Mouse (Mus musculus) MEL (cell line): ENCODE results near the gene Zbtb8os. TPM values are rescaled to one million over a fixed set of nuclear protein-coding genes. Genes with fewer than 3 reads are reported as not detected.

ENCODE experiments used
- DNase-seq: peaks from one replicate; pipeline ENCODE4 v3.0.0; 2011; ENCODE audit warnings: low read depth, low spot score
- H3K27ac ChIP-seq: 2 replicates; pipeline ENCODE4 v1.5.1; 2012; ENCODE audit warnings: low read depth, mild to moderate bottlenecking, control low read depth, low read length, moderate library complexity; ENCODE audit not compliant: control insufficient read depth
- H3K27me3 ChIP-seq, 2 experiments: fragments of 150-350 bp in 1 of 2; sonication (generic) in 1 of 2; 2 replicates each; pipeline ENCODE4 v1.6.1; 2012; ENCODE audit warnings: low read length in 2 of 2, mild to moderate bottlenecking in 2 of 2, improper control_type of control experiment in 1 of 2, moderate library complexity in 1 of 2; ENCODE audit not compliant: insufficient read depth in 2 of 2, control insufficient read depth in 1 of 2
- H3K36me3 ChIP-seq, 2 experiments: 2 replicates each; pipeline ENCODE4 v1.6.1; 2012 to 2014; ENCODE audit warnings: low read length in 2 of 2, improper control_type of control experiment in 1 of 2, inconsistent platforms in 1 of 2, mild to moderate bottlenecking in 1 of 2; ENCODE audit not compliant: insufficient read depth in 2 of 2, control insufficient read depth in 1 of 2
- H3K4me1 ChIP-seq, 2 experiments: fragments of 150-350 bp in 1 of 2; sonication (generic) in 1 of 2; 2 replicates each; pipeline ENCODE4 v1.6.1; 2012; ENCODE audit warnings: low read length in 2 of 2, improper control_type of control experiment in 1 of 2, mild to moderate bottlenecking in 1 of 2; ENCODE audit not compliant: insufficient read depth in 2 of 2, control insufficient read depth in 1 of 2
- H3K4me3 ChIP-seq, 2 experiments: fragments of 150-350 bp in 1 of 2; sonication (generic) in 1 of 2; 2 replicates each; pipeline ENCODE4 v1.5.1; 2012; ENCODE audit warnings: low read depth in 2 of 2, low read length in 2 of 2, mild to moderate bottlenecking in 2 of 2, moderate library complexity in 2 of 2, control low read depth in 1 of 2, improper control_type of control experiment in 1 of 2; ENCODE audit not compliant: control insufficient read depth in 1 of 2, insufficient read depth in 1 of 2
- H3K79me2 ChIP-seq: 2 replicates; pipeline ENCODE4 v1.6.1; 2012; ENCODE audit warnings: mild to moderate bottlenecking, low read length, moderate library complexity; ENCODE audit not compliant: control insufficient read depth, poor library complexity, insufficient read depth
- H3K9ac ChIP-seq: 2 replicates; pipeline ENCODE4 v1.6.1; 2012; ENCODE audit warnings: low read depth, mild to moderate bottlenecking, control low read depth, low read length, moderate library complexity; ENCODE audit not compliant: control insufficient read depth, poor library complexity, severe bottlenecking
- H3K9me3 ChIP-seq: fragments of 150-350 bp; sonication (generic); replicated peaks from 2 replicates; pipeline ENCODE4 v1.6.1; 2012; ENCODE audit warnings: mild to moderate bottlenecking, low read length, improper control_type of control experiment, moderate library complexity; ENCODE audit not compliant: insufficient read depth
- BHLHE40 ChIP-seq: IDR thresholded peaks from 2 replicates; pipeline ENCODE4 v1.6.1; 2012; ENCODE audit warnings: low read depth, mild to moderate bottlenecking, inconsistent platforms, low read length, improper control_type of control experiment, borderline replicate concordance
- CHD1 ChIP-seq: IDR thresholded peaks from 2 replicates; pipeline ENCODE4 v1.6.1; 2012; ENCODE audit warnings: low read depth, mild to moderate bottlenecking, inconsistent platforms, low read length, improper control_type of control experiment
- CHD2 ChIP-seq: IDR thresholded peaks from 2 replicates; pipeline ENCODE4 v1.6.1; 2011; ENCODE audit warnings: low read length, improper control_type of control experiment
- CTCF ChIP-seq, 3 experiments: IDR thresholded peaks in 2 of 3; conservative IDR thresholded peaks in 1 of 3; 2 replicates each; pipeline ENCODE4 v1.5.1; 2011 to 2012; ENCODE audit warnings: low read length in 3 of 3, low read depth in 2 of 3, mild to moderate bottlenecking in 2 of 3, improper control_type of control experiment in 1 of 3, inconsistent platforms in 1 of 3, mixed read lengths in 1 of 3, moderate library complexity in 1 of 3; ENCODE audit not compliant: control insufficient read depth in 1 of 3, insufficient read depth in 1 of 3, poor library complexity in 1 of 3, severe bottlenecking in 1 of 3
- E2F4 ChIP-seq: IDR thresholded peaks from 2 replicates; pipeline ENCODE4 v1.6.1; 2011; ENCODE audit warnings: low read depth, low read length, improper control_type of control experiment, borderline replicate concordance
- ELF1 ChIP-seq: IDR thresholded peaks from 2 replicates; pipeline ENCODE4 v1.6.1; 2014; ENCODE audit warnings: low read depth, mild to moderate bottlenecking, inconsistent platforms, low read length, improper control_type of control experiment, moderate library complexity
- ETS1 ChIP-seq: IDR thresholded peaks from 2 replicates; pipeline ENCODE4 v1.6.1; 2012; ENCODE audit warnings: low read depth, mild to moderate bottlenecking, inconsistent platforms, low read length, improper control_type of control experiment, moderate library complexity
- GABPA ChIP-seq: IDR thresholded peaks from 2 replicates; pipeline ENCODE4 v1.6.1; 2012; ENCODE audit warnings: low read depth, mild to moderate bottlenecking, inconsistent platforms, low read length, improper control_type of control experiment, moderate library complexity
- MAX ChIP-seq: IDR thresholded peaks from 2 replicates; pipeline ENCODE4 v1.6.1; 2011; ENCODE audit warnings: low read length, improper control_type of control experiment
- MAZ ChIP-seq: IDR thresholded peaks from 2 replicates; pipeline ENCODE4 v1.6.1; 2012; ENCODE audit warnings: low read depth, mild to moderate bottlenecking, inconsistent platforms, low read length, improper control_type of control experiment
- MXI1 ChIP-seq: IDR thresholded peaks from 2 replicates; pipeline ENCODE4 v1.6.1; 2011; ENCODE audit warnings: mild to moderate bottlenecking, low read depth, low read length, improper control_type of control experiment
- NELFE ChIP-seq: IDR thresholded peaks from 2 replicates; pipeline ENCODE4 v1.6.1; 2011; ENCODE audit warnings: low read depth, low read length, improper control_type of control experiment
- NRF1 ChIP-seq: IDR thresholded peaks from 2 replicates; pipeline ENCODE4 v1.6.1; 2014; ENCODE audit warnings: low read depth, mild to moderate bottlenecking, inconsistent platforms, low read length, improper control_type of control experiment, moderate library complexity; ENCODE audit not compliant: poor library complexity, insufficient read depth, severe bottlenecking
- POLR2A ChIP-seq, 2 experiments: IDR thresholded peaks; 2 replicates each; pipeline ENCODE4 v1.6.1; 2011 to 2012; ENCODE audit warnings: low read length in 2 of 2, mild to moderate bottlenecking in 2 of 2, control low read depth in 1 of 2, improper control_type of control experiment in 1 of 2, low read depth in 1 of 2, moderate library complexity in 1 of 2; ENCODE audit not compliant: control insufficient read depth in 1 of 2, insufficient read depth in 1 of 2, poor library complexity in 1 of 2
- RAD21 ChIP-seq: IDR thresholded peaks from 2 replicates; pipeline ENCODE4 v1.6.1; 2011; ENCODE audit warnings: mild to moderate bottlenecking, low read depth, low read length, improper control_type of control experiment
- RCOR1 ChIP-seq: IDR thresholded peaks from 2 replicates; pipeline ENCODE4 v1.6.1; 2012; ENCODE audit warnings: low read depth, mild to moderate bottlenecking, inconsistent platforms, low read length, improper control_type of control experiment
- SIN3A ChIP-seq: IDR thresholded peaks from 2 replicates; pipeline ENCODE4 v1.6.1; 2012; ENCODE audit warnings: low read length, improper control_type of control experiment, inconsistent platforms
- TAL1 ChIP-seq: IDR thresholded peaks from 2 replicates; pipeline ENCODE4 v1.6.1; 2012; ENCODE audit warnings: mild to moderate bottlenecking, inconsistent platforms, low read length, moderate library complexity, mixed read lengths
- TBP ChIP-seq: IDR thresholded peaks from 2 replicates; pipeline ENCODE4 v1.8.0; 2011; ENCODE audit warnings: low read depth, low read length, improper control_type of control experiment
- UBTF ChIP-seq: IDR thresholded peaks from 2 replicates; pipeline ENCODE4 v1.6.1; 2012; ENCODE audit warnings: low read depth, mild to moderate bottlenecking, inconsistent platforms, low read length, improper control_type of control experiment, moderate library complexity, borderline replicate concordance; ENCODE audit not compliant: insufficient read depth
- USF1 ChIP-seq: IDR thresholded peaks from 2 replicates; pipeline ENCODE4 v1.6.1; 2014; ENCODE audit warnings: low read depth, mild to moderate bottlenecking, inconsistent platforms, low read length, improper control_type of control experiment, moderate library complexity
- ZC3H11A ChIP-seq: IDR thresholded peaks from 2 replicates; pipeline ENCODE4 v1.6.1; 2012; ENCODE audit warnings: low read depth, mild to moderate bottlenecking, inconsistent platforms, low read length, improper control_type of control experiment
- ZMIZ1 ChIP-seq: IDR thresholded peaks from 2 replicates; pipeline ENCODE4 v1.6.1; 2012; ENCODE audit warnings: low read depth, mild to moderate bottlenecking, inconsistent platforms, low read length, improper control_type of control experiment, moderate library complexity
- polyA plus RNA-seq, 2 experiments: library from polyadenylated mRNA; stranded (reverse) in 1 of 2; unstranded in 1 of 2; fragments of >175 nt in 1 of 2; fragments of >200 nt in 1 of 2; gene quantifications; 2 replicates each; pipeline versions ENCODE4 v1.2.1 to v1.2.4; 2012; ENCODE audit warnings: low replicate concordance in 2 of 2, low read depth in 1 of 2; ENCODE audit not compliant: insufficient read length in 2 of 2, insufficient read depth in 1 of 2, missing spikeins in 1 of 2
- total RNA-seq: library from RNA; depleted of rRNA; stranded (reverse); fragments of 300-350 nt; gene quantifications from 2 replicates; pipeline ENCODE4 v1.2.3, GENCODE M21; 2012

The Zbtb8os gene
- total and polyA plus RNA-seq, 3 experiments: 16.7 to 22.6 TPM; not detected in 1

DNA sequence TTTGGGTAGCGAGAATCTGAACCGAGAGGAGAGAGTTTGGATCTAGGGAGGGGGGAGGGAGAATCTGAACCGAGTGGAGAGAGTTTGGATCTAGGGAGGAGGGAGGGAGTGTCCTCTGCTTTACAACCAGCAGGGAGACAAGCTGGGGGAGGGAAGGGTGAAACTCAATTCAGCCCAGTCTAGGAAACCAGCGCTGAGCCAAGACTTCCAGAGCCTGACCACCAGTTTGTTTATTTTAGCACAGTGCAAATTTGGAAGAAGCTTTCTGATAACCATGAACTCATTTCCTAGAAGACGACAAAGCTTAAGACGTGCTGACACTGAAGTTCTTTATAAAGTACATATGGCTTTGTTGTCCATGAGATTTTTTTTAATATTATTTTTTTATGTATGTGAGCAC lies 48.9 kb downstream of the Zbtb8os start:
- Histone ChIP-seq H3K36me3 (peaks cover 0 to 10% of the 10 kb centered on the region in 2 experiments; a peak in 2 of 4 replicates), H3K9me3 (no peaks in the 10 kb centered on the region), H3K27ac (no peak overlapping the region), H3K27me3 (no peaks in the 10 kb centered on the region), H3K4me3 (no peak overlapping the region), H3K4me1 (peaks cover 2 to 24% of the 10 kb centered on the region in 2 experiments; a peak in 3 of 4 replicates), H3K79me2 (no peaks in the 10 kb centered on the region), H3K9ac (no peak overlapping the region)
- TF ChIP-seq ELF1 (no peak), MAZ (no peak), ZC3H11A (no peak), ETS1 (no peak), NELFE (no peak), CTCF (IDR thresholded peaks at IDR 0.05 in 2 of 3, conservative IDR thresholded peaks at IDR 0.05 in 1 of 3; ENCODE audit: control insufficient read depth in 1 of 3, insufficient read depth in 1 of 3, low read depth in 2 of 3, low read length in 3 of 3, poor library complexity in 1 of 3, severe bottlenecking in 1 of 3) (no peak)
- no peak for DNase-seq

GRCm38 (mm10) chr4:129385685-129386084 lies 50.2 kb downstream of the Zbtb8os start:
- peak overlapping the region; percentile 56 to 64 for H3K4me3 ChIP-seq
- peaks cover 0 to 7% of the 10 kb centered on the region in 2 experiments; a peak in 2 of 4 replicates for H3K36me3 ChIP-seq
- peak; percentile 14; the same call in 1 of the 2 replicates for TF ChIP-seq USF1
- TF ChIP-seq TAL1: no peak
- no peak for TF ChIP-seq MAZ
- peak; percentile 17 for TF ChIP-seq SIN3A
- no peak for TF ChIP-seq BHLHE40
- TF ChIP-seq ZMIZ1: no peak
- TF ChIP-seq ELF1: peak; percentile 69; the same call in 1 of the 2 replicates
- 0 out of 2 replicates have a peak, but pooled peaks have one; percentile 21 for TF ChIP-seq TBP
- no peak for TF ChIP-seq MXI1
- peak in 1 of 2 experiments; percentile 36; a peak in 2 of 4 replicates for TF ChIP-seq POLR2A (IDR thresholded peaks at IDR 0.05; ENCODE audit: control insufficient read depth in 1 of 2, insufficient read depth in 1 of 2, low read depth in 1 of 2, low read length in 2 of 2, poor library complexity in 1 of 2)
- TF ChIP-seq, all 39 proteins: peak for 5
- Histone ChIP-seq H3K27ac (peak overlapping the region; percentile 39), H3K9me3 (no peaks in the 10 kb centered on the region), H3K9ac (peak overlapping the region; percentile 40), H3K79me2 (no peaks in the 10 kb centered on the region), H3K4me1 (peaks cover 0 to 17% of the 10 kb centered on the region in 2 experiments; a peak in 3 of 4 replicates), H3K27me3 (no peaks in the 10 kb centered on the region)
- DNase-seq: peak; percentile 75

DNA sequence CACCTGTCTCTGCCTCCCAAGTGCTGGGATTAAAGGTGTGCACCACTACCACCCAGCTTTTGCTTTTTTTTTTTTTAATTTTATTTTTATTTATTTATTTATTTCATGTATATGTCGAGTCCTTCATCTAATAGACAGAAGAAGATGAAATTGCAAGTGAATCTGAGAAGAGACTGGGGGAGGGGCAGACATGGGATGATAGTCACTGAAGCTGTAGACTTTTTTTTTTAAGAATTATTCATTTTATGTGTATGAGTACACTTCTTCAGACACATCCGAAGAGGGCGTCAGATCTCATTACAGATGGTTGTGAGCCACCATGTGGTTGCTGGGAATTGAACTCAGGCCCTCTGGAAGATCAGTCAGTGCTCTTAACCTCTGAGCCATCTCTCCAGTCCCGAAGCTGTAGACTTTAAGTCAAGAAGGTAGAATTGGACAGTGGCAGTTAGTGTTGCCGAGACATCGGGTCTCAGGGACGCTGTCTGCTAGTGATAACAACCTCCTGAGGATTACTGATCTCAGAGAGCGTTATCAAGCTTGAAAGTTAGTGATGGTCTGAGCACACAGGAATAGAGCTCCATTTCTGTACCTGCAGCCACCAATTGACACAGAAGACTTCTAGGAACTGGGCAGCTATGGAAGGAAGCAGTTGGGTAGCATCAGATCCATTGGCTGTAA lies 50.9 kb downstream of the Zbtb8os start:
- no peaks in the 10 kb centered on the region for H3K27me3 ChIP-seq
- H3K9me3 ChIP-seq: no peaks in the 10 kb centered on the region
- H3K4me1 ChIP-seq: peaks cover 0 to 17% of the 10 kb centered on the region in 2 experiments; a peak in 3 of 4 replicates
- H3K36me3 ChIP-seq: peaks cover 0 to 7% of the 10 kb centered on the region in 2 experiments; a peak in 2 of 4 replicates
- no peaks in the 10 kb centered on the region for H3K79me2 ChIP-seq
- peak; percentile 78 for DNase-seq
- peak overlapping the region; percentile 56 to 64; a peak in 3 of 4 replicates for H3K4me3 ChIP-seq
- H3K9ac ChIP-seq: peak overlapping the region; percentile 40
- H3K27ac ChIP-seq: peak overlapping the region; percentile 54
- TF ChIP-seq RCOR1 (peak; percentile 41), GABPA (no peak), NRF1 (no peak), SIN3A (0 out of 2 replicates have a peak, but pooled peaks have one; percentile 33), BHLHE40 (no peak), MAZ (0 out of 2 replicates have a peak, but pooled peaks have one; percentile 27), ZMIZ1 (no peak), RAD21 (no peak), UBTF (no peak), ETS1 (peak; percentile 59; the same call in 1 of the 2 replicates), E2F4 (no peak), CHD1 (no peak), ZC3H11A (no peak), MAX (0 out of 2 replicates have a peak, but pooled peaks have one; percentile 23), CHD2 (no peak), USF1 (no peak), NELFE (no peak)
